ENCODE assay signal across 8 mouse cellular contexts in genomic region chr7:25689603-25690021, GRCm38 (mm10). TPM values are rescaled to one million over a fixed set of nuclear protein-coding genes. Genes with fewer than 3 reads are reported as not detected.
A peak's percentile ranks its signal among the peaks of the same experiment; 100 is the strongest.
DNase-seq lines count a peak whose midpoint lies in the region; ATAC-seq lines count a peak whose summit lies in the region.

No protein-coding gene starts in this region.

- peaks cover 8% of the 10 kb centered on the region; the same call in 1 of the 2 replicates for H3K27me3 ChIP-seq in heart, embryonic 11.5 days (ENCODE audit: control insufficient read depth, insufficient read depth, low read length)
- peaks cover 82% of the 10 kb centered on the region for H3K27me3 ChIP-seq in hindbrain, embryonic 13.5 days
- H3K27me3 ChIP-seq in midbrain, embryonic 12.5 days = peaks cover 79% of the 10 kb centered on the region

- H3K36me3 ChIP-seq in heart, embryonic 11.5 days (ENCODE audit: control insufficient read depth, insufficient read depth, low read length) = no peaks in the 10 kb centered on the region
- no peaks in the 10 kb centered on the region for H3K36me3 ChIP-seq in hindbrain, embryonic 13.5 days
- 0 out of 2 replicates have a peak, but pooled peaks cover 2% of the 10 kb centered on the region for H3K36me3 ChIP-seq in midbrain, embryonic 12.5 days

- H3K4me3 ChIP-seq in heart, embryonic 11.5 days (ENCODE audit: low read depth, low read length) = peak overlapping the region; percentile 75
- peak overlapping the region; percentile 42 for H3K4me3 ChIP-seq in hindbrain, embryonic 13.5 days
- peak overlapping the region; percentile 50 for H3K4me3 ChIP-seq in midbrain, embryonic 12.5 days

- 6% methylated on average over 12 of the region's 12 CpGs for WGBS in heart, embryonic 11.5 days (ENCODE audit: insufficient replicate concordance)
- WGBS in hindbrain, embryonic 13.5 days = 14% methylated on average over 12 of the region's 12 CpGs
- WGBS in midbrain, embryonic 12.5 days = 13% methylated on average over 12 of the region's 12 CpGs

- ATAC-seq in heart, embryonic 11.5 days (replicated peaks; ENCODE audit: insufficient number of reproducible peaks, low FRiP score, low TSS enrichment) = no peak
- ATAC-seq in activated CD4-positive, CD25-positive, alpha-beta regulatory T cell, adult 4 months = peak; percentile 36
- ATAC-seq in hindbrain, embryonic 13.5 days (ENCODE audit: low FRiP score) = no peak
- ATAC-seq in midbrain, embryonic 12.5 days (ENCODE audit: low FRiP score, low read depth) = no peak
- ATAC-seq in frontal cortex, adult (ENCODE audit: low TSS enrichment) = no peak

- no peak for DNase-seq in heart, postnatal 14 days
- DNase-seq in cerebellum, adult 9-10 months = no peak
- DNase-seq in adipocyte (ENCODE audit: low spot score) = no peak

- peak overlapping the region; percentile 44; the same call in 1 of the 2 replicates for H3K9ac ChIP-seq in heart, embryonic 11.5 days (ENCODE audit: low read depth, low read length)
- peak overlapping the region; percentile 58; the same call in 1 of the 2 replicates for H3K9ac ChIP-seq in hindbrain, embryonic 13.5 days
- no peak overlapping the region for H3K9ac ChIP-seq in midbrain, embryonic 12.5 days (replicated peaks)

- H3K9me3 ChIP-seq in heart, embryonic 11.5 days (replicated peaks; ENCODE audit: control insufficient read depth, low read length) = no peaks in the 10 kb centered on the region
- H3K9me3 ChIP-seq in hindbrain, embryonic 13.5 days = no peaks in the 10 kb centered on the region
- H3K9me3 ChIP-seq in midbrain, embryonic 12.5 days = no peaks in the 10 kb centered on the region

- peak overlapping the region; percentile 97 for H3K4me2 ChIP-seq in heart, embryonic 11.5 days
- H3K4me2 ChIP-seq in hindbrain, embryonic 13.5 days = peak overlapping the region; percentile 59
- peak overlapping the region; percentile 72 for H3K4me2 ChIP-seq in midbrain, embryonic 12.5 days (replicated peaks)

- H3K4me1 ChIP-seq in heart, embryonic 11.5 days (ENCODE audit: control insufficient read depth, insufficient read depth, low read length) = peaks cover 12% of the 10 kb centered on the region; the same call in 1 of the 2 replicates
- H3K4me1 ChIP-seq in hindbrain, embryonic 13.5 days (replicated peaks) = peaks cover 38% of the 10 kb centered on the region
- peaks cover 35% of the 10 kb centered on the region for H3K4me1 ChIP-seq in midbrain, embryonic 12.5 days

- intact Hi-C loops in heart, postnatal 14 days (cut with DNase I) = loop anchor here (2.0 kb wide), 1 partner anchor 65 kb away; the partner anchor contains the start of gene Hnrnpul1

- H3K27ac ChIP-seq in heart, embryonic 11.5 days (ENCODE audit: low read depth, low read length) = 0 out of 2 replicates have a peak overlapping the region, but pooled peaks have one; percentile 73
- H3K27ac ChIP-seq in hindbrain, embryonic 13.5 days = no peak overlapping the region
- H3K27ac ChIP-seq in midbrain, embryonic 12.5 days (replicated peaks) = no peak overlapping the region

RNA-seq across cellular contexts. Expression of gene Tgfb1, which starts 2.8 kb away (rescaled TPM):
- 3.5 and 3.6 TPM in 2 replicates for polyA plus RNA-seq in heart, embryonic 11.5 days (2014; fragmentation: Nextera tagmentation; extraction: Ambion mirVana)
- total RNA-seq in heart, postnatal 14 days (2021) = 10 to 100 TPM; 31.7 to 36.1 TPM
- polyA plus RNA-seq in activated CD4-positive, CD25-positive, alpha-beta regulatory T cell, adult 4 months (2017; shearing (Covaris generic)) = 1 to 10 TPM; 4.7 to 8.6 TPM
- polyA plus RNA-seq in hindbrain, embryonic 13.5 days (2015; fragmentation: Nextera tagmentation; extraction: Ambion mirVana) = 0.85 and 1.2 TPM in 2 replicates
- 1.3 and 1.6 TPM in 2 replicates for polyA plus RNA-seq in midbrain, embryonic 12.5 days (2016; fragmentation: Nextera tagmentation; extraction: Ambion mirVana)

RNA-seq across cellular contexts. Expression of gene B9d2, which starts 9.0 kb away (rescaled TPM):
- polyA plus RNA-seq in heart, embryonic 11.5 days (2014; fragmentation: Nextera tagmentation; extraction: Ambion mirVana) = 28.0 and 29.5 TPM in 2 replicates
- 10 to 100 TPM; 11.0 to 11.3 TPM for total RNA-seq in heart, postnatal 14 days (2021)
- 10 to 100 TPM; 54.0 to 70.8 TPM for polyA plus RNA-seq in activated CD4-positive, CD25-positive, alpha-beta regulatory T cell, adult 4 months (2017; shearing (Covaris generic))
- 40.0 and 41.5 TPM in 2 replicates for polyA plus RNA-seq in hindbrain, embryonic 13.5 days (2015; fragmentation: Nextera tagmentation; extraction: Ambion mirVana)
- 29.0 and 33.9 TPM in 2 replicates for polyA plus RNA-seq in midbrain, embryonic 12.5 days (2016; fragmentation: Nextera tagmentation; extraction: Ambion mirVana)

RNA-seq across cellular contexts. Expression of gene Tmem91, which starts 14.6 kb away (rescaled TPM):
- polyA plus RNA-seq in heart, embryonic 11.5 days (2014; fragmentation: Nextera tagmentation; extraction: Ambion mirVana) = 1.2 and 2.0 TPM in 2 replicates
- under 1 TPM in 1 of 2 experiments, not detected in 1; 0.37 TPM for total RNA-seq in heart, postnatal 14 days (2021)
- 10 to 100 TPM; 10.4 to 11.6 TPM for polyA plus RNA-seq in activated CD4-positive, CD25-positive, alpha-beta regulatory T cell, adult 4 months (2017; shearing (Covaris generic))
- polyA plus RNA-seq in hindbrain, embryonic 13.5 days (2015; fragmentation: Nextera tagmentation; extraction: Ambion mirVana) = 15.6 and 16.3 TPM in 2 replicates
- polyA plus RNA-seq in midbrain, embryonic 12.5 days (2016; fragmentation: Nextera tagmentation; extraction: Ambion mirVana) = 3.1 and 3.9 TPM in 2 replicates

RNA-seq across cellular contexts. Expression of gene Ccdc97, which starts 29.3 kb away (rescaled TPM):
- polyA plus RNA-seq in heart, embryonic 11.5 days (2014; fragmentation: Nextera tagmentation; extraction: Ambion mirVana) = 25.5 and 25.6 TPM in 2 replicates
- 10 to 100 TPM; 47.0 to 50.7 TPM for total RNA-seq in heart, postnatal 14 days (2021)
- 10 to 100 TPM; 31.1 to 46.9 TPM for polyA plus RNA-seq in activated CD4-positive, CD25-positive, alpha-beta regulatory T cell, adult 4 months (2017; shearing (Covaris generic))
- polyA plus RNA-seq in hindbrain, embryonic 13.5 days (2015; fragmentation: Nextera tagmentation; extraction: Ambion mirVana) = 33.1 and 33.8 TPM in 2 replicates
- polyA plus RNA-seq in midbrain, embryonic 12.5 days (2016; fragmentation: Nextera tagmentation; extraction: Ambion mirVana) = 32.8 and 33.2 TPM in 2 replicates

RNA-seq across cellular contexts. Expression of gene Exosc5, which starts 30.6 kb away (rescaled TPM):
- 40.4 and 44.8 TPM in 2 replicates for polyA plus RNA-seq in heart, embryonic 11.5 days (2014; fragmentation: Nextera tagmentation; extraction: Ambion mirVana)
- total RNA-seq in heart, postnatal 14 days (2021) = 10 to 100 TPM; 16.9 to 17.2 TPM
- polyA plus RNA-seq in activated CD4-positive, CD25-positive, alpha-beta regulatory T cell, adult 4 months (2017; shearing (Covaris generic)) = 100 to 1,000 TPM in 1 of 2 experiments, 10 to 100 TPM in 1; 94.5 to 110 TPM
- 44.7 and 47.1 TPM in 2 replicates for polyA plus RNA-seq in hindbrain, embryonic 13.5 days (2015; fragmentation: Nextera tagmentation; extraction: Ambion mirVana)
- 49.1 and 50.1 TPM in 2 replicates for polyA plus RNA-seq in midbrain, embryonic 12.5 days (2016; fragmentation: Nextera tagmentation; extraction: Ambion mirVana)
